Mouse (Mus musculus): ENCODE measurements around the gene Alox12e.
"Not testable (repeated sequence)": the region's sequence is repeated elsewhere in the genome, so short reads cannot be mapped to it uniquely, and the experiment has no call there.

The Alox12e gene

DNA sequence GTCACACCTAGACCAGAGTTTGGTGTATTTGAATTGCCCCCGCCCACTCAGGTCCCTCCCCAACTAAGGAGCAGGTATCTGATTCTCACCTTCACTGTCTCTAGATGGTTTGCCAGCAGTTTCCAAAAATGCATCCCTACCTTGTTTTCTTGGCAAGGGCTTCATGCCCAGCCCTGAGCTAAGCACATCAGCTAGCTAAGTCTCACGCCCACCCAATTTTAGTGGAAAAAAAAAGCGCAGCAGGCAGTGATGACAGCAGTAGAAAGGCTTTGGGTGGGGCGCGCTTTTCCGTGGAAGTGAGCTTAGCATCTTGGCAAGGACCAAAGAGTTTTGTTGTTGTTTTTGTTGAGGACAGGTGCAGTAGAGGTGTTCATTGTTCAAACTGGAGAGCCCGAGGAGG is at the start of gene Alox12e:
TSS of gene Alox12e (minus strand) at position 101 of the 400 bp plus-strand sequence.
- peak; percentile 44 for DNase-seq (ENCODE audit: low read depth, low spot score)

DNA sequence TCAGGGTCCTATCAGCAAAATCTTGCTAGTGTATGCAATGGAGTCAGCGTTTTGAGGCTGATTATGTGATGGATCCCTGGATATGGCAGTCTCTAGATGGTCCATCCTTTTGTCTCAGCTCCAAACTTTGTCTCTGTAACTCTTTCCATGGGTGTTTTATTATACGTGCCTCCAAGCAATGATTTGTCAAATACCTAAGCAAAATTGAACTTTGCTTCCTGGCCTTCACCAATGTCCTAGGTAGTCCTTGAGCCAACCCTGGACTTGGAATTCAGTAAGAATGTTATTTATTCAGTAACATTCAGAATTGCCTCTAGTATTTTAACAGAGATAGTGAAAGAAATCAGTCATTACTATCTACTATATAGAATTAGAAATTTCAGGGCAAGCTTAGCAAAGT is 46.2 kb upstream of the Alox12e start:
- not testable (repeated sequence) for DNase-seq (ENCODE audit: low read depth, low spot score)

DNA sequence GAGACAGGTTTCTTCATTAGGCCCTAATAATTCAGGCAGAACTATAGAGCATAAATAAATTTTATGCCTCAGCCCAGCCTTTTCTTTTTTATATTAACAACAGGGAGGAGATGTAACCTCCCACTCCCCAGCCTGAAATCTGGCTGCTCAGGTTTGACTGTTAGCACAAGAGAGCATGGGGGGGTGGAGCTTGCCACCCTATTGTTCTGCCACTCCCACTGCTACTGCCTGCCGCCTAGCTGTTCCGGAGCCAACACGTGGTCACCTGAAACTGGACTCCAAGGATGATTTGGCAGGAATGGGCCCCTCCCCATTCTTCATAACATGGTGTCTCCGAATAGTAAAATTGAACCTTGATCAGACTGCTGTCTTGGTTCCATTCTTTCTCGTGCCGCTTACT is 45.3 kb upstream of the Alox12e start:
- not testable (repeated sequence) for DNase-seq (ENCODE audit: low read depth, low spot score)

DNA sequence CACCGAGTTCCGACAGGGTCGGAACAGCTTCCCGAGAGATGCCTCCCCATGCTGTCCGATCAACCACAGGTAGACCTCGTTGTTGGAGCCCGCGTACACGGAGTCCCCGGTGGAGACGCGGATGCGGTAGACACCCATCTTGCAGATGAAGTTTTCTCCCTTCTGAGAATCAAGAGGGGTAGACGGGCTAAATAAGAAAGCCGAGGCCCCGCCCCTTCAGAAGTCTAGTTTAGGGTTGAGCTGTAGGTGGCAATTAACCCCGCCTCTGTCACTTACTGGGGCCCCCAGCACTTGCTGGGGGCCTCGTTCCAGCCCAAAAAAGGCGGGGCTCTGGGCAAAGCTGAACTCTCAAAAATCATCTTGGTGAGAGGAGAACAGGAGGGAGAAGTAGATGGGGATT is 29.4 kb upstream of the Alox12e start, which contains the start of gene Alox15:
TSS of gene Alox15 (minus strand) at position 164 of the 400 bp plus-strand sequence.
- no peak for DNase-seq (ENCODE audit: low read depth, low spot score)

DNA sequence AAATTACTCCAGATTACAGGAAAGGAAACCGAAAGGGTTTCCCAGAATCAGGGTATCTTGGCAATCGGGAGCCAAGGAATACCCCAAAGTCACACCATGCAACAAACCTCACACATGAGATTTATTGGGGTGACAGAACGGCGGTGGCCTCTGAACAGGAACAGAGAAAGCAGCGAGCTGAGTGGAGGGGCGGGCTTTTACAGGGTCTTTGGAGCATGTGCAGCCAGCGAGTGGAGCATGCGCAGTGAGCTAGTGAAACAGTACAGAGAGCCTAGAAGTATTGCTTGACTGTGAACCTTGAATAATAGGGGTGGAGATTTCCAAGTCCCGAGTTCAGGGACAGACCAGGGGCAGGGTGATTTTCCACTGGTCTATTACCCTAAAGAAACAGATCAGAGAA is 26.2 kb upstream of the Alox12e start:
- DNase-seq (ENCODE audit: low read depth, low spot score), result no peak

DNA sequence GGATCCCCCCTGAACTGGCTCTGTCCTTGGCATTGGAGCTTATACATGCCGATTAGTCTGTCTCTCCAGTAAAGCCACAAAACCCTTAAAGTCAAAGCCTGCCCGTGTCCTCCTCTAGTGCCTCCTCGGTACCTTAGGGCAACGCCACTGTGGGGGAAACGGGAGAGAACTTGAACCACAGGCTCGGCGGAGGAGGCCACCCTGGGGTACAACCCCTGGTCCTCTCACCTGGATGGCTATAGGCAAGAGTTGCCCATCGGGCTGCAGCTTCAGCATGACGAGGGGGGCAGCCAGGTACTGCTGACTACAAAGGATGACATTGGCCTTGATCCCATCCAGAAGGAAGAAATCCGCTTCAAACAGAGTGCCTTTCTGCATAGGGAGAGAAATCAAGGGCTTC is 25.4 kb upstream of the Alox12e start:
- DNase-seq (ENCODE audit: low read depth, low spot score), result no peak

DNA sequence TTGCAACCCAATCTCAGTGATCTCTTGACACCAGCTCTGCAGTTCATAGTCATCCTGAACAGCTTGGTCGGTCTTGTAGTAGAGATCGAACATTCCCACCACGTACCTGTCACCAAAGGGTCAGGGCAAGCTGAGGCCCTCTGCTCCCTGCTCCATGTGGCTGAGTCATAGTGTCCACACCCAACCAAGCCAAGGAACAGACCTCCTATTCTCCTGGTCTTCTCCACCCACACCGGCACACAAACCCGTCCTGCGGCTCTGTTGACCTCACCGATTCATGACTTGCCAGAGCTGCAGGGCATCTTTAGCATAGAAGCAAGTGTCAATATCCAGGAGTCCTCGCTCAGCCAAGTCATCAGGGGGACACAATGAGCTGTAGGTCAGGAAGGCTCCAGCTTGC is 23.1 kb upstream of the Alox12e start:
- DNase-seq (ENCODE audit: low read depth, low spot score), result no peak

DNA sequence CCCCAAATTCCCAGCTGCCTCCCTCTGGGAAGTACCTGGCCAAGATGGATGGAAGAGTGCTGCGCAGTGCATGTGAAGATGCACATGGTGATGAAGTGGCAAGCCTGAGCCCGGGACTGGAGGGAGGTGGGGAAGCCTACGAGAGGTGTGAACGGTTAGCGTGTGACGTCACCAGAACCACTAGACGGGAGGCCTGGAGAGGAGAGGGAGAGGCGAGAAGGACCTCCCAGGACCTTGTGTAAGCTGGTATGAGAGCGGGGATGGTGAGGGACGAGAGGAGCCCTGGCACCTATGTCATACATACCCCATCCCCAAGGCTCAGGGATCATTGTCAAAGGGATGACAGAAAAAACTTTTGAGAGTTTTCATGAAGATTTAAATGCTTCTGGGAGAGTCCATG is 22.6 kb upstream of the Alox12e start:
- DNase-seq (ENCODE audit: low read depth, low spot score), result no peak

DNA sequence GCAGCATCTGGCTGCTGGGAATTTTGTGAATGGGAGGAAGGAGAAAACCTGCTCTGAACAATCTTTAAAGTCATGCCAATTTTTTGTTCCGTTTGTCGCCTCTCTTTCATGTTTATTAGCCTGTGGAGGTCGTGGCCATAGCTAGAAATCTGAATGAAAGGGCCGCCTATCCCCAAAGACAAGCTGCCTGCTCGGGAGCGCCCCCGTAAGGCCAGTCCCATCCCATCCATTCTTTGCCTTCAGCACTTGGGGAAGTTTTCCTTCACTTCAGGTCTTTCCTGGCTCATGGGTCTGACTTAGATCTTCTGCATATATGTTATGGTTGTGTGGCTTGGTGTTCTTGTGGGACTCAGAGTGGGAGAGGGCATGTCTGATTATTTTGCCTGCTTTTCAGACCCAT is 17.1 kb upstream of the Alox12e start:
- no peak for DNase-seq (ENCODE audit: low read depth, low spot score)

DNA sequence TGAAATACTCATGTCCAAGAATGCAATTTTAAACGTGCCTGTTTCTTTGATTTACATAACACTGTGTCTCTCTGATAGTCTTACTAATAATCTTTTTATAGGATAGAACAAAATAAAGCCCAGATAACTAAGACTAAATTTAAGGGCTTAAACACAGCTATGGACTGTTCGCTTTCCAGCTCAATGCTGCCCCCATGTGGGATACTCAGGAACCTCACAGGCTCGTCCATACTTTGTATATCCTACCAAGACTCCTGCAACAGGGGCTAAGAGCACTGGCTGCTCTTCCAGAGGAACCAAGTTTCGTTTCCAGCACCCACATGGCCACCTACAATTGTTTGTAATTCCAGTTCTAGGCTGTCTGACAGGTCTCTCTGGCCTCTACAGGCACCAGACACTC is 12.0 kb upstream of the Alox12e start:
- peak; percentile 48 for DNase-seq (ENCODE audit: low read depth, low spot score)

DNA sequence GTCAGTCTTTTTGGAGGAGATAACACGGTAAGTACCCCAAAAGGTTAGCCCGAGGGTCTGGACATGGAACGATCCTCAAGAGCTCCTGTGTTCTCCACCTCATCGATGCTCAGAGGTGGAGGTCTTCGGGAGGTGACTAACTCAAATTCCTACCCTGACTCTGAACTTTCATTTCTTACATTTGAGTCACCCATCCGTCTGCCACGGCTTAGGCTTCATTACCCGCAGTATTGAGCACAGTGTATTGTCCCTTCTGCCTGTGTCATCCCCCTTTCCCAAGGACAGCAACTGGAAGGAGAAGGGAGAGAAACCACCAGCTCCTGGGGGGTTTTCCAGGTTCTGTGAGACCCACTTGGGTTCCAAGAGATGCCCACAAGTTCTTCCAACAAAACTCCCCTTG is 2.3 kb upstream of the Alox12e start:
- no peak for DNase-seq (ENCODE audit: low read depth, low spot score)

DNA sequence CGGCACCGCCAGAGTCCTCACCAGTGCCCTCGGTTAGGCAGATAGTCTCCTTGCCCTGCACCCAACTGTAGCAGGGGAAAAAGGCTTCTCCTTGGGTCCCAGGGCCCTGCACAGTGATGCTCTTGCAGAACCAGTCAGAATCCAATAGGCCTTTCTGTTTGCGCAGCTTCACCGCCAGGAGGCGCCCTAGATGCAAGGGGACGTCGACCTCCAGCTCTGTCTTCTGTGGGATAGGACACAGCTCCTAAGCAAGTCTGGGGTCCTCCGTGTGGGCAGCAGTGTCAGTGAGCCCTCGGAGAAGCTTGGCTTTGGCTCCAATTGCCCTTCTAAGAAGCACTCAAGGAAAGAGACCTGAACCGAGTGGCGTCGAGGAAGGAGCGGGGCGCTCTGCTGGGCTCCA is 764 bp downstream of the Alox12e start:
- peak; percentile 27 for DNase-seq (ENCODE audit: low read depth, low spot score)

DNA sequence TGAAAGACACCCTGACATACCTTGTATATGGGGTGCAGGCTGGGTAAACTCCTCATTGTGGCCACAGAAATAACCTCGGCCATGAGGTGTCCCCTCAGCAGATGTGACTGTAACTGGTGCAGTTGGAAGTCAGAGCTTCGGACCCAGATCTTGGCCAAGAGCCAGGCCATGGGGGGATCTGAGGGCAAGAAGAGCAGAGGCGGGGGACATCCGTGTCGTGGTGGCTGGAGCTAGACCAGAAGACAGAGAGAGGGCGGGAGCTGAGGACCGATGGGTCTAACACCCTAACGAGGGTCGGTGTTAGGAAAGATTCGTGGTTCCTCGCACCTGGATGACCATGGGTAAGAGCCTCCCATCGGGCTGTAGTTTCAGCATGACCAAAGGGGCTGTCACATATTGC is 2.8 kb downstream of the Alox12e start:
- DNase-seq (ENCODE audit: low read depth, low spot score), result no peak

DNA sequence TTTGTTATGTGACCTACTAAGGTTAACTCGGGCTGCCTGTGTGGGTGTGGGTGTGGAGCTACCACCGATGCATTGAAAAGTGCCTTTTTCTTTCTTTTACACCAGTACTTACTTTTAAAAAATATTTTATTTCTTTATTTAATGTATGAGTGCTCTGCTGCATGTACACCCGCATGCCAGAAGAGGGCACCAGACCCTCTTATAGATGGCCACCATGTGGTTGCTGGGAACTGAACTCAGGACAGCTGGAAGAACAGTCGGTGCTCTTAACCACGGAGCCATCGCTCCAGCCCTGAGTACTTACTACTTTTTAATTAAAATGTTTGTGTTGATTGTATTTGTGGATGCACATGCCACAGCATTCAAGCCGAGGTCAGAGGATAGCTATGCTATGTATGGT is 8.6 kb downstream of the Alox12e start:
- peak; percentile 37 for DNase-seq (ENCODE audit: low read depth, low spot score)

DNA sequence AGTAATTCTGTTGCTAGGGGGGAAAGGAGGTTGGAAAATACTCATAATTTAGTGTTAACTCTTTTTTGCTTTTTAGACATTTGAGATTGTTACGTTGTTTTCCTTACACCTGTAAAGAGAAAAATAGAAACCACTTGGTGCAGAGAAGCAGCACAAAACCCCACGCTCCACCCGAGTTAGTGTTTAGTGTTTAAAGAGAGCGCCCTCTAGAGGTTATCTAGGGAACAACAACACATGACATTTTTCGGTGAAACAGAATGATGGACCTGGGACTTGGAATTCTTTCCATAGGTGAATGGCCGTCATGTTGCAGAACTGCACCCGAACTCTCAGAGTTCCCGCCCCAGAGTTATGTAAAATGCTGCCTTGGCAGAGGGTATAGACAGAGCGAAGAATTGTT is 13.1 kb downstream of the Alox12e start:
- DNase-seq (ENCODE audit: low read depth, low spot score), result peak; percentile 85

DNA sequence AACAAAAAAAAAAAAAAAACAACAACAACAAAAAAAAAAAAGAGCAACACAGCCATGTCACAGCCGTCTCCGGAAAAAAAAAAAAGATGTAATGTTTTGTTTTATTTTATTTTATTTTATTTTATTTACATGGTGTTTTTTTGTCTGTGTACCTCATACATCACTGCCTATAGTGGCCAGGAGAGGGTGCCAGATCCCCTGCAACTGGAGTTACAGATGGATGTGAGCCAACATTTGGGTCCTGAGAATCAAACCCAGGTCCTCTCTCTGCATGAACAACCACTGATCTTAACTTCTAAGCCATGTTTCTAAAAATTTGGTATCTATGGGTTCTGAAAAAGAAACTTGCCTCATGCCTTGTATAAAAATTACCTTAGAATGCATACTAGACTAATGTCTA is 14.1 kb downstream of the Alox12e start:
- no peak for DNase-seq (ENCODE audit: low read depth, low spot score)

DNA sequence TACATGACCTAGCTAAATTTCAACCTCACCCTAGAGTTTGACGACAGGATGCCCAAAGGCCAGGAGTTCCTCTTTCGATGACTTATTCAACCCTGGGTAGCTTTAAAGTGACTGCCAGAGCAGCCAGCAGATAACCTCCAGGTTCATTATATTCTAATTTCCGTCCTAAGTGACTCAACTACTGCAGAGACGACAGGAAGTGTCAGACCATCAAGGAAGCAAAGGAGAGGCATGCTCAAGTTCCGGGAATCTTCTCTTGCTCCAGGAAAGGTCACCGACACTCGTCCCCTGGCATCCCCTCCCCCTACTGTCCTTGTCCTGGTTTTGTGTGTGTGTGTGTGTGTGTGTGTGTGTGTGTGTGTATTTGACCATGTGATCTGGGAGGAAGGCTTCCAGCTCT is 16.3 kb downstream of the Alox12e start:
- no peak for DNase-seq (ENCODE audit: low read depth, low spot score)

DNA sequence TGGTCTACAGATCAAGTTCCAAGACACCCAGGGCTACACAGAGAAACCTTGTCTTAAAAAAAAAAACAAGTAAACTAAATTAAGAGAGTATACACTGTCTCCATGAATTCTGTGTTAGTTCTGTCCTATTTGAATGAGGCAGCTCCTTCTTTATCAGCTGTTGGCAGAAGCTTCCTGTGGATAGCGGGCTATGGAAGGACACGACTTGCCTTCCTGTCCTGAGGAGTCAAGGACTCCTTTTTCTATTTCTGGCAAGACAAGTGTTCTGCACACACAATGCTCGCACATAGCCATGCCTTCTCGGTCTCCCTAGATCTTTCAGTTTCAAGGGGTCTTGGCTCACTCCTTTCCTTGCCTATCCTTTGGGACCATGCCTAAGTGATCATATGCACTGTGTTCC is 20.1 kb downstream of the Alox12e start:
- DNase-seq (ENCODE audit: low read depth, low spot score), result no peak

DNA sequence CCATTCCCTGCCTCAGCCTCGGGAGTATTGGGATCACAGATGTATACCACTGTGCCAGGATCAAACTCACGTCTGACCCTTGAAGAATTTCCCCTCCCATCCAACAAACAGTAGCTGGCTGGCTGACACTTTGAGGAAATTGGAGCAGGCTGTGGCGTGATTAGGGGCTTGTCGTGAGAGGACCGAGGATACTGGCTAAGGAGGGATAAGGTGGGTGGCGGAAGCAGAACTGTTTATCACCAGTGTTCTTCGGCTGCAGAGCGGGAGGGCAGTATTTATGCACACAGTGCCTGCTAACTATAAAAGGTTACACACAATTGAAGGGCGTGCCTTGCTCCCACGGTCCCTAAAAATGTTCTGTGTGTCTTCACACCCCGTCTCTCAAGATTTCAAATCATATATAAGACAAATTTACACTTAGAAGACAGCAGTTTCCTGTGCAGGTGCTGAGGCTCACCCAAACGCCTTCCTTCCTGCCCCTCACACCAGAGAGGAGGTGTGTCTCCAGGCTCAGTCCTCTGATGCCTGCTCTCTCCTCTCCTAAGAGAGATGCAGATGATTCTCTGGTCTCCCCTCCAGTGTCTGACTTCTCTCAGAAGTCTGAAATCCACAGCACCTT is 24.5 kb downstream of the Alox12e start:
- no peak for DNase-seq (ENCODE audit: low read depth, low spot score)

DNA sequence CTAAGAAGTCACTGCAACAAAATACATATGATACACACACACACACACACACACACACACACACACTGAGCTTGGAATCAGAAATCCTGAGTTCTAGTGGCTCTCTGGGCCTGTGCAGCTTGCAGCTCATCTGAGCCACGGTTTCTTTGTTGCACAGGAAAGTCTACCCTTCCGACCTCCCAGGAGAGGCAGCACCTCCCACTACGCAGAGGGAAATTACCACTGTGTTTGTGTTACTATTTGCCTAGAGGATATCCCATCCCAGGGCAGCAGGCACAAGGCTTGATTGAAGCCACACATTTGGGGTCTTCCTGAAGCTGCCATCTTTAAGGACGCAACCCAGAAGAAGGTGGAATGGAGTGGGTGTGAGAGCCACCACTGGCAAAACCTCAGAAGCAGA is 25.0 kb downstream of the Alox12e start:
- DNase-seq (ENCODE audit: low read depth, low spot score), result no peak

DNA sequence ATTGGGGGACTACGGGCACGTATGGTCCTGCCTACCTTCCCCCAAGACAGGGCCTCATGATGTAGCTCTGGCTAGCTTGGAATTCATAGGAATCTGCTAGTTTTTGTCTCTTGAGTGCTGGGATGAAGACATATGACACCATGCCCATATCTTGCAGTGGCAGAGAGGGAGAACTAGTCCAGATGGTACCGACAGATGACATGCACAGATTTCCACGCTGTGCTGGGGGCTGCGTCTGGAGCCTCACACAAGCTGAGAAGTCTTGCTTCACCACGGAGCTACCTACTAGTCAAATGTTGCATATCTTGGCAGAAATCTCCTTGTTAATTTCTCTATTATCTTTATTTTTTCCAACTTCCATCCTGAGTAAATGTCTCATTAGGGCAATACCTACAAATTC is 28.5 kb downstream of the Alox12e start:
- peak; percentile 84 for DNase-seq (ENCODE audit: low read depth, low spot score)

DNA sequence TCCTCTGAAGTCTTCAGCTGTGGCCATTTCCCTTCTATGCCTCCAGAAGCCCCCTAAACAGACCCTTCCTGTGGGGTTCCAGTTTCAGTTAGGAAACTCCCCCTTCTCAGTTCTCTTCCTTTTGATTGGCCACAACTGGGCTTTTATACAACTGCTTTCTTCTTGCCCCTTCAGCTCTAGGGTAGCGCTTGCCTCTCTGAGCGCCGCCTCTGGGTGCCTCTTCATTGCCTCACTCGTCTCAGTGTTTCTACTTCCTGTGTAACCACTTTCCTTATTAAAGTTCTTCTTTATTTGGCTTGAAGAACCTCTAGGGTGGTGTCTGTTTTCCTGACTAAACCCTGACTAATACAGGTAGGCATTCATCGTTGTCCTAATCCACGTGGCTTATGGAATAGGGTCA is 31.2 kb downstream of the Alox12e start:
- DNase-seq (ENCODE audit: low read depth, low spot score), result no peak

DNA sequence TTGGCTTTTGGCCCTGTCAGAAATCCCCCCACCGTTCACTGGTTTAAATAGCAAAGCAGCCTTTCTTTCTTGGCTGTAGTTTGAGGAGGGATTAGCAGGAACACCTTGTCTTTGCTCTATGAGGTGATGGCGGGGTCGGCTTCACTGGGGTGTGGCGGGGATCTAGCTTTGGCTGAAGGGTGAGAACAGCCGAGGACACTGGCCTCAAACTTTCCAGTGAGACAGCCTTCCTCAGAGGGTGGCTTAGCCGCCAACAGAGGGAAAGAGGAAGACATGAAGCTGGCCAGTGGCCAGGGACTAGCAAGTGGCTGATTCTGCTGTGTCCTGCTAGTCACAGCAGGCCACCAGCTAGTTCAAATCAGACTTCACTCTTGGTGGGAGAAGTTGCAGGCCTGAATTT is 33.2 kb downstream of the Alox12e start:
- peak; percentile 41 for DNase-seq (ENCODE audit: low read depth, low spot score)

DNA sequence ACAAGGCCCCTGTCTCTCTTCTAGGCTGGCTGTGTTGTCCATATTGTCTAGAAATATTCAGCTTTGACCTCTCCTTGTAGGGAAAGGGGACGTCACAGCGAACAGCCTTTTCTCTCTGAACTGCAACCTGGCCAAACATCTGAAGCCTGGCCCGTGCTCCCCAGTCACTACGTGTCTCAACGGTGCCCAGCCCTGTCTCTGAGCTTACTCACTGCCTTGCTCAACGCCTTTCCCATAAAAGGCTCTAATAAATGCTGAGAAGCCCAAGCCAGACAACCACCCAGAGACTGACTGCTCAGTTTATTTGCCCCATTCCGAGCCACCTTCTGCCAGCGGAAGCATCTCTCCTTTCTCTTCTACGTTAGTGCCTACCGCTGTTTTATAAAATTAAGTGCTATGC is 34.3 kb downstream of the Alox12e start:
- no peak for DNase-seq (ENCODE audit: low read depth, low spot score)

All from brain, adult 2 months (tissue).